Mouse (Mus musculus): ENCODE data around the gene Dusp7.

- TF ChIP-seq MAFK (IDR thresholded peaks at IDR 0.05; ENCODE audit: insufficient read depth, low read depth, low read length), result no peak
- TF ChIP-seq ZNF384 (IDR thresholded peaks at IDR 0.05; ENCODE audit: low read depth, low read length), result no peak
Observed at GRCm38 (mm10) chr9:106402149-106402548, 33.7 kb downstream of the Dusp7 start.
